ENCODE assay signal across 11 mouse cellular contexts in the genomic region with DNA sequence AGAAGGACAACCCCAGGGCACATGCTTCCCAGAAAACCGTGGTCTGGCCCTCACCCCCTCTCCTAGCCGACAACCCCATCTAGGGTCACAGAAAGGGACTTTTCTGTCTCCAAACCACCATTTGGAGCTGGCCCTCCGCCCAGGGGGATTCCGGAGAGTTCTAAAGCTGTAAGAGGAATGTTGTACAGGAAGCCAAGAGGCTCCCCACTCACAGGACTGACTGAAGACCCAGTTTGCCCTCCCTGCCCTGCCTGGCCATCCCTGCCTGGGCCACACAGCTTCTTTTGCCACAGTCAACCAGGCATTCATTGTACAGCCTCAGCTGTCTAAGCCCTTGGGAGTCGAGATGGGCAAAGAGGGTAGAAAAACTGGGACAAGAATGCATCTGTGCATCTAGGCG. TPM values are rescaled to one million over a fixed set of nuclear protein-coding genes. Genes with fewer than 3 reads are reported as not detected.
A peak's percentile ranks its signal among the peaks of the same experiment; 100 is the strongest.
DNase-seq lines count a peak whose midpoint lies in the region; ATAC-seq and TF ChIP-seq lines count a peak whose summit lies in the region.
"Had no signal": no experiment of that assay in that cellular context is flagged by ENCODE, and none has a peak within 500 bp of the region (broad histone marks: within the 10 kb centered on the region; RNA-seq: fewer than 3 reads in every experiment).

No protein-coding gene starts in this region.

- TF ChIP-seq EP300 in lung, postnatal 0 days (IDR thresholded peaks at IDR 0.05) = no peak

- H3K27ac ChIP-seq in hindbrain, embryonic 10.5 days = peak overlapping the region; percentile 30
- H3K27ac ChIP-seq in hindbrain, embryonic 11.5 days (ENCODE audit: low read depth, low read length) = no peak overlapping the region
- 0 out of 2 replicates have a peak overlapping the region, but pooled peaks have one; percentile 31 for H3K27ac ChIP-seq in lung, embryonic 16.5 days (ENCODE audit: low read length)
- no peak overlapping the region for H3K27ac ChIP-seq in lung, postnatal 0 days (ENCODE audit: low read length)
- H3K27ac ChIP-seq in embryonic facial prominence, embryonic 10.5 days (replicated peaks) = peak overlapping the region; percentile 54
- H3K27ac ChIP-seq in limb, embryonic 12.5 days = no peak overlapping the region

- peaks cover 11% of the 10 kb centered on the region for H3K36me3 ChIP-seq in hindbrain, embryonic 10.5 days
- H3K36me3 ChIP-seq in hindbrain, embryonic 11.5 days (ENCODE audit: control insufficient read depth, insufficient read depth, low read length) = no peaks in the 10 kb centered on the region
- H3K36me3 ChIP-seq in lung, embryonic 16.5 days (ENCODE audit: control insufficient read depth, insufficient read depth, low read length) = no peaks in the 10 kb centered on the region
- no peaks in the 10 kb centered on the region for H3K36me3 ChIP-seq in lung, postnatal 0 days (ENCODE audit: insufficient read depth, low read length)
- peaks cover 55% of the 10 kb centered on the region for H3K36me3 ChIP-seq in embryonic facial prominence, embryonic 10.5 days (replicated peaks)
- peaks cover 30% of the 10 kb centered on the region; the same call in 1 of the 2 replicates for H3K36me3 ChIP-seq in limb, embryonic 12.5 days
- H3K36me3 ChIP-seq: heart, embryonic 12.5 days had no signal

- H3K9ac ChIP-seq in hindbrain, embryonic 11.5 days (ENCODE audit: low read depth, low read length) = no peak overlapping the region
- peak overlapping the region; percentile 5; the same call in 1 of the 2 replicates for H3K9ac ChIP-seq in lung, embryonic 16.5 days (ENCODE audit: low read length)
- H3K9ac ChIP-seq in lung, postnatal 0 days (replicated peaks; ENCODE audit: low read depth) = no peak overlapping the region
- 0 out of 2 replicates have a peak overlapping the region, but pooled peaks have one; percentile 18 for H3K9ac ChIP-seq in limb, embryonic 12.5 days (replicated peaks)
- H3K9ac ChIP-seq: heart, embryonic 12.5 days had no signal

- TF ChIP-seq CTCF in lung, postnatal 0 days (IDR thresholded peaks at IDR 0.05) = no peak

- H3K4me2 ChIP-seq in hindbrain, embryonic 11.5 days (replicated peaks; ENCODE audit: low read depth, low read length) = no peak overlapping the region
- H3K4me2 ChIP-seq in lung, embryonic 16.5 days (ENCODE audit: low read depth, low read length) = no peak overlapping the region
- H3K4me2 ChIP-seq in lung, postnatal 0 days (replicated peaks; ENCODE audit: low read depth, low read length) = no peak overlapping the region
- H3K4me2 ChIP-seq in limb, embryonic 12.5 days = no peak overlapping the region
- H3K4me2 ChIP-seq: heart, embryonic 12.5 days had no signal

- DNase-seq in hindbrain, embryonic 10.5 days (ENCODE audit: low spot score) = no peak
- no peak for DNase-seq in hindbrain, embryonic 11.5 days (ENCODE audit: low spot score)
- no peak for DNase-seq in lung, postnatal 0 days (ENCODE audit: low spot score)
- DNase-seq in embryonic facial prominence, embryonic 10.5 days (ENCODE audit: low spot score) = no peak
- DNase-seq in spleen, adult 12 weeks (ENCODE audit: low spot score) = no peak
- no peak for DNase-seq in left cerebral cortex, adult 8-10 months (ENCODE audit: low spot score in 2 of 2)
- DNase-seq: adrenal gland, postnatal 25 days; thymus, adult 2 months had no signal

- peaks cover 28% of the 10 kb centered on the region for H3K4me1 ChIP-seq in hindbrain, embryonic 10.5 days (replicated peaks)
- peaks cover 3% of the 10 kb centered on the region; the same call in 1 of the 2 replicates for H3K4me1 ChIP-seq in hindbrain, embryonic 11.5 days (replicated peaks; ENCODE audit: control insufficient read depth, insufficient read depth, low read length)
- H3K4me1 ChIP-seq in lung, embryonic 16.5 days (replicated peaks; ENCODE audit: control insufficient read depth, insufficient read depth, low read length) = peaks cover 4% of the 10 kb centered on the region; the same call in 1 of the 2 replicates
- H3K4me1 ChIP-seq in lung, postnatal 0 days (ENCODE audit: insufficient read depth, low read depth, low read length) = no peaks in the 10 kb centered on the region
- H3K4me1 ChIP-seq in embryonic facial prominence, embryonic 10.5 days = peaks cover 22% of the 10 kb centered on the region
- H3K4me1 ChIP-seq in limb, embryonic 12.5 days (replicated peaks) = no peaks in the 10 kb centered on the region

- no peak for ATAC-seq in hindbrain, embryonic 11.5 days (ENCODE audit: low FRiP score)
- peak; percentile 54 for ATAC-seq in lung, embryonic 16.5 days (ENCODE audit: low read depth)
- no peak; the same call in 1 of the 2 replicates for ATAC-seq in lung, postnatal 0 days
- ATAC-seq in limb, embryonic 12.5 days (ENCODE audit: insufficient number of reproducible peaks, insufficient read depth, low FRiP score, low TSS enrichment, low read depth) = no peak

- H3K27me3 ChIP-seq in hindbrain, embryonic 10.5 days (ENCODE audit: insufficient read depth, poor library complexity, severe bottlenecking) = no peaks in the 10 kb centered on the region
- H3K27me3 ChIP-seq in hindbrain, embryonic 11.5 days (ENCODE audit: control insufficient read depth, insufficient read depth, low read length) = no peaks in the 10 kb centered on the region
- H3K27me3 ChIP-seq in lung, embryonic 16.5 days (ENCODE audit: control insufficient read depth, insufficient read depth, low read depth, low read length) = no peaks in the 10 kb centered on the region
- no peaks in the 10 kb centered on the region for H3K27me3 ChIP-seq in lung, postnatal 0 days (replicated peaks; ENCODE audit: insufficient read depth, low read length)
- H3K27me3 ChIP-seq in embryonic facial prominence, embryonic 10.5 days (replicated peaks; ENCODE audit: low read depth, poor library complexity, severe bottlenecking) = no peaks in the 10 kb centered on the region
- no peaks in the 10 kb centered on the region for H3K27me3 ChIP-seq in limb, embryonic 12.5 days
- H3K27me3 ChIP-seq: heart, embryonic 12.5 days had no signal

- H3K9me3 ChIP-seq in hindbrain, embryonic 10.5 days = no peaks in the 10 kb centered on the region
- H3K9me3 ChIP-seq in hindbrain, embryonic 11.5 days (ENCODE audit: control insufficient read depth, low read length) = no peaks in the 10 kb centered on the region
- no peaks in the 10 kb centered on the region for H3K9me3 ChIP-seq in lung, embryonic 16.5 days (ENCODE audit: control insufficient read depth, low read length)
- H3K9me3 ChIP-seq in lung, postnatal 0 days (ENCODE audit: low read length) = no peaks in the 10 kb centered on the region
- no peaks in the 10 kb centered on the region for H3K9me3 ChIP-seq in embryonic facial prominence, embryonic 10.5 days
- no peaks in the 10 kb centered on the region for H3K9me3 ChIP-seq in limb, embryonic 12.5 days
- H3K9me3 ChIP-seq: heart, embryonic 12.5 days had no signal

- no peak overlapping the region for H3K4me3 ChIP-seq in hindbrain, embryonic 10.5 days
- no peak overlapping the region for H3K4me3 ChIP-seq in hindbrain, embryonic 11.5 days (ENCODE audit: low read depth, low read length)
- H3K4me3 ChIP-seq in lung, embryonic 16.5 days (ENCODE audit: low read length) = no peak overlapping the region
- no peak overlapping the region for H3K4me3 ChIP-seq in lung, postnatal 0 days (ENCODE audit: low read depth, low read length)
- no peak overlapping the region for H3K4me3 ChIP-seq in embryonic facial prominence, embryonic 10.5 days
- no peak overlapping the region for H3K4me3 ChIP-seq in limb, embryonic 12.5 days (replicated peaks)
- H3K4me3 ChIP-seq: heart, embryonic 12.5 days had no signal

- 67% methylated on average over 6 of the region's 6 CpGs for WGBS in hindbrain, embryonic 10.5 days
- WGBS in hindbrain, embryonic 11.5 days = 67% methylated on average over 6 of the region's 6 CpGs
- WGBS in lung, embryonic 16.5 days = 53% methylated on average over 6 of the region's 6 CpGs
- WGBS in lung, postnatal 0 days = 61% methylated on average over 6 of the region's 6 CpGs
- 70% methylated on average over 6 of the region's 6 CpGs for WGBS in embryonic facial prominence, embryonic 10.5 days
- WGBS in limb, embryonic 12.5 days = 80% methylated on average over 6 of the region's 6 CpGs

RNA-seq across cellular contexts. Expression of a gene that starts 17.6 kb away (rescaled TPM):
- polyA plus RNA-seq in hindbrain, embryonic 10.5 days (2016; fragmentation: Nextera tagmentation; extraction: Ambion mirVana) = 6.9 and 10.2 TPM in 2 replicates
- polyA plus RNA-seq in hindbrain, embryonic 11.5 days (2014; fragmentation: Nextera tagmentation; extraction: Ambion mirVana) = 4.0 and 4.9 TPM in 2 replicates
- polyA plus RNA-seq in lung, embryonic 16.5 days (2015; fragmentation: Nextera tagmentation; extraction: Ambion mirVana) = 3.7 and 4.0 TPM in 2 replicates
- 2.7 and 3.7 TPM in 2 replicates for polyA plus RNA-seq in lung, postnatal 0 days (2015; fragmentation: Nextera tagmentation; extraction: Ambion mirVana)
- polyA plus RNA-seq in embryonic facial prominence, embryonic 10.5 days (2016; fragmentation: Nextera tagmentation; extraction: Ambion mirVana) = 8.6 and 10.5 TPM in 2 replicates
- 6.5 and 6.8 TPM in 2 replicates for polyA plus RNA-seq in limb, embryonic 12.5 days (2016; fragmentation: Nextera tagmentation; extraction: Ambion mirVana)
- 1 to 10 TPM; 2.4 to 3.3 (median 2.7) TPM for total RNA-seq in left cerebral cortex, adult 8-10 months (2022)

RNA-seq across cellular contexts. Expression of a gene that starts 56.9 kb away (rescaled TPM):
- polyA plus RNA-seq in hindbrain, embryonic 10.5 days (2016; fragmentation: Nextera tagmentation; extraction: Ambion mirVana) = 34.8 and 39.0 TPM in 2 replicates
- 26.3 and 28.3 TPM in 2 replicates for polyA plus RNA-seq in hindbrain, embryonic 11.5 days (2014; fragmentation: Nextera tagmentation; extraction: Ambion mirVana)
- 21.9 and 24.6 TPM in 2 replicates for polyA plus RNA-seq in lung, embryonic 16.5 days (2015; fragmentation: Nextera tagmentation; extraction: Ambion mirVana)
- polyA plus RNA-seq in lung, postnatal 0 days (2015; fragmentation: Nextera tagmentation; extraction: Ambion mirVana) = 8.6 TPM in 2 replicates
- polyA plus RNA-seq in embryonic facial prominence, embryonic 10.5 days (2016; fragmentation: Nextera tagmentation; extraction: Ambion mirVana) = 42.6 and 44.4 TPM in 2 replicates
- 32.8 and 38.5 TPM in 2 replicates for polyA plus RNA-seq in limb, embryonic 12.5 days (2016; fragmentation: Nextera tagmentation; extraction: Ambion mirVana)
- 100 to 1,000 TPM in 2 of 4 experiments, 10 to 100 TPM in 2; 97.1 to 104 (median 99.7) TPM for total RNA-seq in left cerebral cortex, adult 8-10 months (2022)

Comparison
In these comparisons a context has a peak if more than half of its experiments do, and no peak if none do; other contexts are left out.
1. H3K27ac ChIP-seq: peak in hindbrain, embryonic 10.5 days (single experiment), lung, embryonic 16.5 days (single experiment) and embryonic facial prominence, embryonic 10.5 days (single experiment); none in hindbrain, embryonic 11.5 days (single experiment), lung, postnatal 0 days (single experiment) and limb, embryonic 12.5 days (single experiment).
2. H3K9ac ChIP-seq: peak in lung, embryonic 16.5 days (single experiment) and limb, embryonic 12.5 days (single experiment); none in hindbrain, embryonic 11.5 days (single experiment) and lung, postnatal 0 days (single experiment).